Comparison of ENCODE assay signal across 11 mouse cellular contexts in the genomic region with DNA sequence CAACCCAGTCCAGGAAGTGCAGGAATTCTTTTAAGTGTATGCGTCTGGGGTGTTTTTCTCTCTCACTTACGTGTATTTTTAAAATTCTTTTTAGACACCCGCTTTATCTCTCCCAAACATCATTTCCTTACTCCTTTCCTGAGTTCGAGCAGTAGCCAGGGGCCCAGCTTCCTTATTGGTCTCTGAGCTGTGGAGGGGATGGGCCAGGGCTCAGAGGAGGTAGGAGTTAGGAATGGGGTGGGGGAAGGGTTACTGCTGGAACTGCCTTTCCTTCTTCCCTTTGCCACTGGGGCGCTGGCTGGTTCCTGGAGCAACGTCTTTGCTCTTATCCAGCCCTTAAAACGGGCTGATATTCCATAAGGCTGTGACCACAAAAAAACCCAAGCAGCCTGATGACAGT.
DNase-seq lines count a peak whose midpoint lies in the region.
"Had no signal": no experiment of that assay in that cellular context is flagged by ENCODE, and none has a peak within 500 bp of the region (broad histone marks: within the 10 kb centered on the region; RNA-seq: fewer than 3 reads in every experiment).

No protein-coding gene starts in this region.

- no peak overlapping the region for H3K27ac ChIP-seq in forebrain, embryonic 10.5 days
- H3K27ac ChIP-seq: forebrain, embryonic 13.5 days; liver, embryonic 15.5 days; neural tube, embryonic 15.5 days had no signal

- no peaks in the 10 kb centered on the region for H3K27me3 ChIP-seq in forebrain, embryonic 10.5 days (ENCODE audit: poor library complexity, severe bottlenecking)
- H3K27me3 ChIP-seq: forebrain, embryonic 13.5 days; liver, embryonic 15.5 days; neural tube, embryonic 15.5 days had no signal

- no peak overlapping the region for H3K4me3 ChIP-seq in forebrain, embryonic 10.5 days
- H3K4me3 ChIP-seq: forebrain, embryonic 13.5 days; liver, embryonic 15.5 days; neural tube, embryonic 15.5 days had no signal

- H3K36me3 ChIP-seq in forebrain, embryonic 10.5 days (replicated peaks), result no peaks in the 10 kb centered on the region
- H3K36me3 ChIP-seq: liver, embryonic 15.5 days; neural tube, embryonic 15.5 days had no signal

- no peaks in the 10 kb centered on the region for H3K9me3 ChIP-seq in forebrain, embryonic 10.5 days
- H3K9me3 ChIP-seq: forebrain, embryonic 13.5 days; liver, embryonic 15.5 days; neural tube, embryonic 15.5 days had no signal

- DNase-seq in 416B (ENCODE audit: low read depth), result peak; percentile 38
- DNase-seq in adrenal gland, postnatal 14 days, result peak; percentile 18
- peak; percentile 21 to 32 for DNase-seq in heart, postnatal 10 days
- peak; percentile 7 to 44 for DNase-seq in kidney, postnatal 4 days
- DNase-seq in spleen, postnatal 36 days (ENCODE audit: low spot score in 2 of 2), result no peak
- no peak for DNase-seq in layer of hippocampus, postnatal 14 days (ENCODE audit: low spot score in 2 of 2)
- DNase-seq in forebrain, embryonic 10.5 days (ENCODE audit: extremely low spot score, low spot score), result no peak
- DNase-seq in testis, postnatal 10 days (ENCODE audit: low spot score), result no peak

- intact Hi-C loops in heart, postnatal 10 days (cut with DNase I), result loop anchor here (5.0 kb wide), 1 partner anchor 40 kb away; no protein-coding TSS in a partner anchor

- WGBS in forebrain, embryonic 10.5 days, result 46% methylated on average over 7 of the region's 7 CpGs

- H3K4me1 ChIP-seq in forebrain, embryonic 10.5 days, result no peaks in the 10 kb centered on the region
- H3K4me1 ChIP-seq: forebrain, embryonic 13.5 days; liver, embryonic 15.5 days; neural tube, embryonic 15.5 days had no signal

Comparison
In these comparisons a context has a peak if more than half of its experiments do, and no peak if none do; other contexts are left out.
1. DNase-seq: peak in 416B (single experiment), adrenal gland, postnatal 14 days (single experiment), heart, postnatal 10 days (2 of 2) and kidney, postnatal 4 days (2 of 2); none in spleen, postnatal 36 days (0 of 2), layer of hippocampus, postnatal 14 days (0 of 2), forebrain, embryonic 10.5 days (single experiment) and testis, postnatal 10 days (single experiment).